In the genomic region with DNA sequence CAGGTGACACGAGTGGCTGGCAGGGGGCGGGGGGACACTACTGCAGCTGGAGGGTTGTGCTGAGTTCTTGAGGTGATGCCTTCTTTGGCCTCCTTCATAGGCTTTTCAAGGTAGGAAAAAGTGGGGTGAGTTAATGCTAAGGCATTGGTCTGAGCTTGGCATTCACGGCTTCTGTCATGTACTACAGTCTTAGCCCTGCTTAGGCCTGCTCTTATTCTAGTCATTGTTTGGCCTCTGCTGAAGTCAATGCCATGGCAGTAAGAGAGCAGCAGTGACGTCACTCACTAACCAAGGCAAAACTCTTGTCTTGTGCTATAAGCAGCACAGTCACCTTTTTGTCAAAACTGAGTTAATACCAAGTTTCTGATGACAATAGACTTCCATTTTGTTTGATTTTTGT, we compare ENCODE assay signal across 8 mouse cellular contexts. TPM values are rescaled to one million over a fixed set of nuclear protein-coding genes. Genes with fewer than 3 reads are reported as not detected.
DNase-seq lines count a peak whose midpoint lies in the region; ATAC-seq and TF ChIP-seq lines count a peak whose summit lies in the region.

No protein-coding gene starts in this region.

- no peak for TF ChIP-seq RAD21 in CH12.LX (IDR thresholded peaks at IDR 0.05; ENCODE audit: low read depth, low read length)

- peak; percentile 5 for DNase-seq in embryo, embryonic 10 days (ENCODE audit: low spot score)
- no peak for DNase-seq in embryo, embryonic 11 days
- DNase-seq in CH12.LX (ENCODE audit: extremely low read depth) = no peak
- no peak for DNase-seq in liver, embryonic 13.5 days
- no peak for DNase-seq in thymus, postnatal 4 days
- no peak for DNase-seq in layer of hippocampus, postnatal 14 days (ENCODE audit: low spot score in 2 of 2)

- TF ChIP-seq POLR2A in CH12.LX (IDR thresholded peaks at IDR 0.05; ENCODE audit: low read depth, low read length) = no peak

- H3K9ac ChIP-seq in CH12.LX (ENCODE audit: insufficient read depth, low read depth) = peak overlapping the region; percentile 100; the same call in 1 of the 2 replicates
- H3K9ac ChIP-seq in forebrain, embryonic 15.5 days (replicated peaks) = peak overlapping the region; percentile 96
- peak overlapping the region; percentile 99 for H3K9ac ChIP-seq in liver, embryonic 13.5 days

- H3K4me1 ChIP-seq in CH12.LX (ENCODE audit: control insufficient read depth in 1 of 2, insufficient read depth in 2 of 2) = peaks cover 6 to 32% of the 10 kb centered on the region in 2 experiments
- H3K4me1 ChIP-seq in forebrain, embryonic 15.5 days = peaks cover 36% of the 10 kb centered on the region
- peaks cover 47% of the 10 kb centered on the region for H3K4me1 ChIP-seq in liver, embryonic 13.5 days (replicated peaks)

- H3K4me3 ChIP-seq in CH12.LX (replicated peaks in 1 of 3; ENCODE audit: low read depth in 2 of 3, low read length in 2 of 3, poor library complexity in 1 of 3) = peak overlapping the region in 1 of 3 experiments; percentile 77
- peak overlapping the region; percentile 81 for H3K4me3 ChIP-seq in forebrain, embryonic 15.5 days
- H3K4me3 ChIP-seq in liver, embryonic 13.5 days (replicated peaks) = peak overlapping the region; percentile 99

- TF ChIP-seq CTCF in CH12.LX (conservative IDR thresholded peaks at IDR 0.05 in 1 of 2, IDR thresholded peaks at IDR 0.05 in 1 of 2; ENCODE audit: low read depth in 2 of 2, low read length in 2 of 2) = no peak

- no peaks in the 10 kb centered on the region for H3K27me3 ChIP-seq in CH12.LX (replicated peaks)
- H3K27me3 ChIP-seq in forebrain, embryonic 15.5 days = no peaks in the 10 kb centered on the region
- H3K27me3 ChIP-seq in liver, embryonic 13.5 days = no peaks in the 10 kb centered on the region

- H3K79me2 ChIP-seq in CH12.LX (replicated peaks; ENCODE audit: control insufficient read depth, extremely low read depth, insufficient read depth, poor library complexity, severe bottlenecking) = peaks cover 32% of the 10 kb centered on the region

- 32% methylated on average over 4 of the region's 4 CpGs for WGBS in forebrain, embryonic 15.5 days
- 66% methylated on average over 4 of the region's 4 CpGs for WGBS in liver, embryonic 13.5 days (ENCODE audit: insufficient replicate concordance)

- H3K4me2 ChIP-seq in CH12.LX (ENCODE audit: insufficient read depth, low read depth, poor library complexity, severe bottlenecking) = peak overlapping the region; percentile 79
- H3K4me2 ChIP-seq in forebrain, embryonic 15.5 days (replicated peaks) = peak overlapping the region; percentile 83
- peak overlapping the region; percentile 99 for H3K4me2 ChIP-seq in liver, embryonic 13.5 days

- dilution Hi-C loops in CH12.LX (cut with MboI; ENCODE audit: extremely low pct_ligation_motif_present, extremely low pct_unique_long_range_greater_than_20kb, low sequenced_read_pairs) = no loop called here

- no peaks in the 10 kb centered on the region for H3K9me3 ChIP-seq in CH12.LX (replicated peaks; ENCODE audit: low read length)
- H3K9me3 ChIP-seq in forebrain, embryonic 15.5 days = no peaks in the 10 kb centered on the region
- no peaks in the 10 kb centered on the region for H3K9me3 ChIP-seq in liver, embryonic 13.5 days (replicated peaks)

- peaks cover 27 to 51% of the 10 kb centered on the region in 2 experiments for H3K36me3 ChIP-seq in CH12.LX (replicated peaks in 1 of 2; ENCODE audit: control insufficient read depth in 1 of 2, insufficient read depth in 1 of 2, low read length in 1 of 2)
- peaks cover 40% of the 10 kb centered on the region for H3K36me3 ChIP-seq in forebrain, embryonic 15.5 days
- H3K36me3 ChIP-seq in liver, embryonic 13.5 days = peaks cover 46% of the 10 kb centered on the region

- H3K27ac ChIP-seq in CH12.LX (ENCODE audit: insufficient read depth, low read depth) = peak overlapping the region; percentile 18; the same call in 1 of the 2 replicates
- 0 out of 2 replicates have a peak overlapping the region, but pooled peaks have one; percentile 99 for H3K27ac ChIP-seq in forebrain, embryonic 15.5 days (replicated peaks)
- peak overlapping the region; percentile 97; the same call in 1 of the 2 replicates for H3K27ac ChIP-seq in liver, embryonic 13.5 days

- in situ Hi-C loops in CH12.LX (cut with MboI; ENCODE audit: low pct_ligation_motif_present, low pct_unique_long_range_greater_than_20kb, low sequenced_read_pairs) = no loop called here

- TF ChIP-seq EP300 in CH12.LX (IDR thresholded peaks at IDR 0.05; ENCODE audit: low read length) = no peak

- no peak for ATAC-seq in forebrain, embryonic 15.5 days (replicated peaks)
- no peak for ATAC-seq in liver, embryonic 13.5 days (ENCODE audit: low read depth)
- no peak for ATAC-seq in inflammation-experienced regulatory T-cells, adult 6 months

TF ChIP-seq in CH12.LX, 34 proteins besides CTCF, POLR2A, EP300 and RAD21:
- TF ChIP-seq CHD1 (IDR thresholded peaks at IDR 0.05; ENCODE audit: low read depth, low read length) (no peak), HCFC1 (IDR thresholded peaks at IDR 0.05; ENCODE audit: low read depth, low read length) (no peak), POLR2AphosphoS2 (IDR thresholded peaks at IDR 0.05; ENCODE audit: low read depth, low read length) (no peak), ZKSCAN1 (IDR thresholded peaks at IDR 0.05; ENCODE audit: borderline replicate concordance, low read depth, low read length) (no peak), E2F4 (IDR thresholded peaks at IDR 0.05; ENCODE audit: insufficient replicate concordance, low read depth, low read length) (no peak)

RNA-seq across cellular contexts. Expression of a gene that starts 2.6 kb away (rescaled TPM):
- total RNA-seq in CH12.LX (2012; rRNA removed) (27.3 and 30.7 TPM in 2 replicates), CH12.LX (2014; rRNA removed) (25.9 and 26.4 TPM in 2 replicates)
- polyA plus RNA-seq in CH12.LX (2012; ENCODE audit: insufficient read length, low read depth) = 57.1 and 58.1 TPM in 2 replicates
- 30.2 and 31.7 TPM in 2 replicates for polyA plus RNA-seq in forebrain, embryonic 15.5 days (2015; fragmentation: Nextera tagmentation; extraction: Ambion mirVana)
- 6.8 and 6.9 TPM in 2 replicates for polyA plus RNA-seq in liver, embryonic 13.5 days (2015; fragmentation: Nextera tagmentation; extraction: Ambion mirVana)
- 10 to 100 TPM; 16.7 to 26.3 (median 20.4) TPM for polyA plus RNA-seq in inflammation-experienced regulatory T-cells, adult 6 months (2017; shearing (Covaris generic))
- 100 to 1,000 TPM; 149 to 161 TPM for total RNA-seq in layer of hippocampus, postnatal 14 days (2021)

RNA-seq across cellular contexts. Expression of a gene that starts 6.8 kb away (rescaled TPM):
- total RNA-seq in CH12.LX (2012; rRNA removed) (16.7 and 18.3 TPM in 2 replicates), CH12.LX (2014; rRNA removed) (14.4 and 14.7 TPM in 2 replicates)
- polyA plus RNA-seq in CH12.LX (2012; ENCODE audit: insufficient read length, low read depth) = 71.7 and 93.0 TPM in 2 replicates
- 53.5 and 53.9 TPM in 2 replicates for polyA plus RNA-seq in forebrain, embryonic 15.5 days (2015; fragmentation: Nextera tagmentation; extraction: Ambion mirVana)
- polyA plus RNA-seq in liver, embryonic 13.5 days (2015; fragmentation: Nextera tagmentation; extraction: Ambion mirVana) = 13.3 and 16.1 TPM in 2 replicates
- polyA plus RNA-seq in inflammation-experienced regulatory T-cells, adult 6 months (2017; shearing (Covaris generic)) = 10 to 100 TPM in 2 of 3 experiments, 1 to 10 TPM in 1; 8.7 to 14.8 (median 11.6) TPM
- 10 to 100 TPM; 56.7 to 59.7 TPM for total RNA-seq in layer of hippocampus, postnatal 14 days (2021)

RNA-seq across cellular contexts. Expression of a gene that starts 22.8 kb away (rescaled TPM):
- 0.21 and 0.25 TPM in 2 replicates for total RNA-seq in CH12.LX (2012; rRNA removed)
- 0.17 and 0.39 TPM in 2 replicates for total RNA-seq in CH12.LX (2014; rRNA removed)
- polyA plus RNA-seq in CH12.LX (2012; ENCODE audit: insufficient read length, low read depth) = 0.95 and 1.4 TPM in 2 replicates
- 3.6 TPM in 2 replicates for polyA plus RNA-seq in forebrain, embryonic 15.5 days (2015; fragmentation: Nextera tagmentation; extraction: Ambion mirVana)
- polyA plus RNA-seq in liver, embryonic 13.5 days (2015; fragmentation: Nextera tagmentation; extraction: Ambion mirVana) = 0.59 and 1.0 TPM in 2 replicates
- 1 to 10 TPM; 6.5 to 8.4 (median 7.3) TPM for polyA plus RNA-seq in inflammation-experienced regulatory T-cells, adult 6 months (2017; shearing (Covaris generic))
- 10 to 100 TPM; 53.3 to 65.3 TPM for total RNA-seq in layer of hippocampus, postnatal 14 days (2021)

RNA-seq across cellular contexts. Expression of a gene that starts 38.7 kb away (rescaled TPM):
- total RNA-seq in CH12.LX (2012; rRNA removed) = 0.04 and 0.08 TPM in 2 replicates
- 0.11 TPM in 1 of 2 replicates, not detected in the other for total RNA-seq in CH12.LX (2014; rRNA removed)
- 0.25 and 0.29 TPM in 2 replicates for polyA plus RNA-seq in CH12.LX (2012; ENCODE audit: insufficient read length, low read depth)
- polyA plus RNA-seq in forebrain, embryonic 15.5 days (2015; fragmentation: Nextera tagmentation; extraction: Ambion mirVana) = 4.2 and 5.8 TPM in 2 replicates
- polyA plus RNA-seq in liver, embryonic 13.5 days (2015; fragmentation: Nextera tagmentation; extraction: Ambion mirVana) = 0.20 and 0.23 TPM in 2 replicates
- under 1 TPM in 2 of 3 experiments, not detected in 1; 0.32 to 0.63 TPM for polyA plus RNA-seq in inflammation-experienced regulatory T-cells, adult 6 months (2017; shearing (Covaris generic))
- 100 to 1,000 TPM; 159 to 165 TPM for total RNA-seq in layer of hippocampus, postnatal 14 days (2021)

RNA-seq across cellular contexts. Expression of a gene that starts 57.5 kb away (rescaled TPM):
- 2.5 and 3.9 TPM in 2 replicates for total RNA-seq in CH12.LX (2012; rRNA removed)
- total RNA-seq in CH12.LX (2014; rRNA removed) = 0.81 and 1.1 TPM in 2 replicates
- polyA plus RNA-seq in CH12.LX (2012; ENCODE audit: insufficient read length, low read depth) = 3.8 and 4.3 TPM in 2 replicates
- polyA plus RNA-seq in forebrain, embryonic 15.5 days (2015; fragmentation: Nextera tagmentation; extraction: Ambion mirVana) = 164 and 166 TPM in 2 replicates
- 8.8 and 9.8 TPM in 2 replicates for polyA plus RNA-seq in liver, embryonic 13.5 days (2015; fragmentation: Nextera tagmentation; extraction: Ambion mirVana)
- 1 to 10 TPM; 1.3 to 6.3 (median 5.2) TPM for polyA plus RNA-seq in inflammation-experienced regulatory T-cells, adult 6 months (2017; shearing (Covaris generic))
- 1,000 to 10,000 TPM; 1,264 to 1,291 TPM for total RNA-seq in layer of hippocampus, postnatal 14 days (2021)

Comparison
In these comparisons a context has a peak if more than half of its experiments do, and no peak if none do; other contexts are left out.
1. H3K27ac ChIP-seq: peak in every context shown above with its lines; median percentile 99 in forebrain, embryonic 15.5 days; 97 in liver, embryonic 13.5 days; 18 in CH12.LX.